Mouse (Mus musculus) gastrocnemius, postnatal 14 days (tissue): ENCODE data around the gene Zc3hav1l. TPM values are rescaled to one million over a fixed set of nuclear protein-coding genes. Genes with fewer than 3 reads are reported as not detected.

Experiments used
- DNase-seq: peaks from one replicate; pipeline ENCODE4 v3.0.0; 2021; ENCODE audit warnings: mixed read lengths
- intact Hi-C: fragments of 180-260 bp; cut with DNase I; formaldehyde crosslinking; loops from one replicate; pipeline ENCODE4 v1.15.1; 2025; ENCODE audit warnings: low total_unique reads
- total RNA-seq, 2 experiments: library from RNA; stranded (reverse); gene quantifications; 2 replicates each; pipeline ENCODE4 v1.2.3; 2021

Zc3hav1l gene
- total RNA-seq, 2 experiments from 2014 or later = 2.1 to 2.9 TPM

DNA sequence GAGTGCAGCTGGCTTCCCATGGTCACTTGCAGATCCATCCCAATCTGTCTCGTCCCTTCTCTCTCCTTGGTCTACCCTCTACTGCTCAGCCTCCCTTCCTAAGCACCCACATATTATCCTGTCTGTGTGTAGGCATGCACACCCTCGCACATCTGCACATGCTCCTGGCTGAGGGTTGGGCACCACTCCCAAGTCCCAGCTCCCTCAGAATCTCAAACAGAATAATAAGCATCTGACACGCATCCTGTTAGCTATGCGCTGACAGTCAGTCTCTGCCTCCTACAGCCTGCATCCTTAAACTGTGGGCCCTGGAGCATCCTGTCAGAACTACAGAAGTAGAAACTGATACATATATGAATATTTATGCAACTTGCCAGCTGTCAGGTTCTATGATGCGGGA, 58.4 kb downstream of the Zc3hav1l start:
- DNase-seq = no peak
- intact Hi-C loops = no loop called here

DNA sequence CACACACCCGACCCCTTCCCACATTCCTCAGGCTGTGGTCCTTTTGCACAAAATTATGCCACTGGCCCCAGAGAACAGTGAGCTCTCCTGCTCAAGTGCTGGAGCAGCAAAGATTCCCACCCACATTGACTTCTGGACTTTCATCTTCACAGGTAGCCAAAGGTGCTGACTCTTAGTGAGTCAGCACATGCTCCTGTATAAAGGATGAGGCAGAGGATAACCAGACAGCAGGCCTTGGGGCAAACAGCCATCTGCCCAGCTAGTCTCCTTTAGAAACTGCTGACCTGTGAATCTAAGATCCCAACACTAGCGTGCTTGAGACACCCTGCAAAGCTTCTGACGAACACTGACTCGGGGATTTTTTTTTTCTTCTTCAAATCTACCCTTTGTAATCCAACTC, 60.7 kb downstream of the Zc3hav1l start:
- intact Hi-C loops = no loop called here
- no peak for DNase-seq

Other genes starting within 250 kb of the Zc3hav1l start
- not detected for gene Tmem213, start 190.0 kb downstream of the Zc3hav1l start, total RNA-seq
- gene Atp6v0a4, start 174.7 kb downstream of the Zc3hav1l start, total RNA-seq = 1 to 10 TPM; 1.5 to 2.0 TPM
- 1 to 10 TPM; 1.0 to 1.5 TPM for gene D630045J12Rik, start 45.2 kb downstream of the Zc3hav1l start, total RNA-seq
- 1 to 10 TPM; 7.9 to 8.3 TPM for gene Zc3hav1, start 55.3 kb upstream of the Zc3hav1l start, total RNA-seq
- gene Ttc26, start 82.2 kb upstream of the Zc3hav1l start, total RNA-seq = 1 to 10 TPM; 1.1 to 1.5 TPM
- gene Ubn2, start 134.7 kb upstream of the Zc3hav1l start, total RNA-seq = 10 to 100 TPM; 20.1 to 20.8 TPM
- 100 to 1,000 TPM; 125 to 149 TPM for gene Fmc1, start 234.2 kb upstream of the Zc3hav1l start, total RNA-seq